Mouse (Mus musculus) lung, postnatal 0 days (tissue): ENCODE results near the gene Asic2.

Experiments used
- CTCF ChIP-seq: IDR thresholded peaks from 2 replicates; pipeline ENCODE4 v1.5.1; 2016; ENCODE audit warnings: antibody characterized with exemption, mild to moderate bottlenecking
- EP300 ChIP-seq: IDR thresholded peaks from 2 replicates; pipeline ENCODE4 v1.6.1; 2016; ENCODE audit warnings: antibody characterized with exemption, mild to moderate bottlenecking, control low read depth

GRCm38 (mm10) chr11:80955915-80956314 lies 1012.3 kb downstream of the Asic2 start:
- no peak for TF ChIP-seq CTCF
- no peak for TF ChIP-seq EP300
